Mouse (Mus musculus) frontal cortex, adult 2 months (tissue): ENCODE data around the gene Crebrf. TPM values are rescaled to one million over a fixed set of nuclear protein-coding genes. Genes with fewer than 3 reads are reported as not detected.

Experiments
- DNase-seq, 2 experiments: peaks; one replicate each; pipeline ENCODE4 v3.0.0; 2022; ENCODE audit warnings: low spot score in 1 of 2; ENCODE audit errors: extremely low spot score in 1 of 2
- polyA plus RNA-seq: library from polyadenylated mRNA; depleted of rRNA; stranded (reverse); fragments of >200 nt; gene quantifications from 2 replicates; pipeline ENCODE4 v1.2.3, GENCODE M21; 2012

The Crebrf gene
- polyA plus RNA-seq, 1 experiment, result 17.6 TPM

DNA sequence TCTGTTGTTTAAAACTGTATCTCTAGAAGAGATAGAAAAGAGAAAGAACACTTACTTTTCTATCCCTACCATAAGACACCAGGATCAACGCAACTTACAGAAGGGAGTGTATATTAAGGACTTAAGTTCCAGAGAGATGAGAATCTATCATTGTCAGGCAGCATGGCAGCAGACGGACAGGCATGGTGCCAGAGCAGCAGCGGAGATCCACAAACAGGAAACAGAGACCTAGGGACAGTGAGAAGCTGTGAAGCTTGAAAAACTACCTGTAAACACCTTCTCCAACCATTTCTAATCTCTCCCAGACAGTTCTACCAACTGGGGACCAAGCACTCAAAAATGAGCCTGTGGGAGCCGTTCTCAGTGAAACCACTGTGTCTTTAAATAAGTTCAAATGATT lies 11.8 kb upstream of the Crebrf start:
- DNase-seq, result no peak

- DNase-seq, result no peak
These were observed 9.7 kb upstream of the Crebrf start for GRCm38 (mm10) chr17:26705463-26706359.

DNA sequence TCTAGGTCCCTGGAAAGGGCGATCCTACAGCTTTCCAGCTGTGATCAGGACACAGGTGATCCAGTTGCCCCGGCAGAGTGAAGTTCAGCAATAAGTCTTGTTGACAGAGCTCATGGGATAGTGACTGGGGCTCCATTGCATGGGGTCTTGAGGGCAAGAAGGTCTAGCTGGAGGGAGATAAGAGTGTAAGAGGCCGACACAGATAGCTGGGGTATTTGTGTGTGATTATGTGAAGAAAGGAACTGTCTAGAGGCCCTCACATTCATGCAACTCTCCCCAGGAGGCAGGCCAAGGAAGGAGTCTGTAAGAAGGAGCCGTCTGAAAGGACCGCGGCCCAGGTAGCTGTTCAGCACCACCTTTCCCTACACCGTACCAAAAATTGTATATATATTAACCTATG lies 8.4 kb upstream of the Crebrf start:
- DNase-seq, result no peak

GRCm38 (mm10) chr17:26708499-26708898 lies 7.0 kb upstream of the Crebrf start:
- no peak for DNase-seq

DNA sequence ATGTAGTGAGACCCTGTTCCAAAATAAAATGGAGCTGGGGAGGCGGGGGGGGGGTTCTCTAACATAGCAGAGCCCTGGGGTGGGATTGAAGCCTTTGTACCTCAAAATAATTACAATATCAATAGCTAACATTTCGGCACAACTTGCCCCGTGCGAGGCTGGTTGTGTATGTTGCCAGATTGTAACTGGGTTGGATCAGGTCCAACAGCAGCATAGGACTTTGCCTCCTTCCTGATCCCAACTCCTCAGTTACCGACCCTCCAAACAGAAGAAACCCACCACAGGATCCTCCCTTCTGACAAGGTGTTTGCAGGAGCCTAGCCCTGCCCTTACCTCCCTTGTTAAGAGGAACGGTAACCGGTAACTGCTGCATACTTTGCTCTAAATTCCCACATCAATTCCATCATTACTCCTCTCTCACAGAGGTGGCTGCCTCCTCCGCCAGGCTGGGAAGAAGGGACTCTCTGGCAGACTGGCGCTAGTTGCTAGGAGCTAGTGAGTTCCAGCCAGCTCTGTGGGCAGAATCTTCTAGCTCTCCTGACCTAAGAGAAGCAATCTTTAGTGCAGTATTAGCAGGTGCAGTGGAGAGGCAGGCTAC lies 6.4 kb upstream of the Crebrf start:
- DNase-seq, result peak in 1 of 2 experiments; percentile 70

GRCm38 (mm10) chr17:26710049-26710448 lies 5.4 kb upstream of the Crebrf start:
- no peak for DNase-seq

GRCm38 (mm10) chr17:26715916-26716717 lies 667 bp downstream of the Crebrf start:
- DNase-seq, result peak; percentile 91 to 95

DNA sequence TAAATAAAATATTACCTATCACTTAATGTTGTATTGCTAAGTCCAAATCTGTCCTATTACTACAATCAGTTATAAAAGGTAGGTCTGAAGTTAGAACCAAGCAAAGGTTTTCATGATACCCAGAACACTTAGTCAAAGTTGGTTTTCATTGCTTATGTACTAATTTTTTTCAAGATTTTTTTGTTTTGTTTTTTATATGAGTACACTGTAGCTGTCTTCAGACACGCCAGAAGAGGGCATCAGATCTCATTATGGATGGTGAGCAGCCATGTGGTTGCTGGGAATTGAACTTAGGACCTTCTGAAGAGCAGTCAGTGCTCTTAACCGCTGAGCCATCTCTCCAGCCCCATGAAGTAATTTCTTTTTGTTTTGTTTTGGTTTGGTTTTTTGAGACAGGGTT lies 2.4 kb downstream of the Crebrf start:
- DNase-seq, result no peak

DNA sequence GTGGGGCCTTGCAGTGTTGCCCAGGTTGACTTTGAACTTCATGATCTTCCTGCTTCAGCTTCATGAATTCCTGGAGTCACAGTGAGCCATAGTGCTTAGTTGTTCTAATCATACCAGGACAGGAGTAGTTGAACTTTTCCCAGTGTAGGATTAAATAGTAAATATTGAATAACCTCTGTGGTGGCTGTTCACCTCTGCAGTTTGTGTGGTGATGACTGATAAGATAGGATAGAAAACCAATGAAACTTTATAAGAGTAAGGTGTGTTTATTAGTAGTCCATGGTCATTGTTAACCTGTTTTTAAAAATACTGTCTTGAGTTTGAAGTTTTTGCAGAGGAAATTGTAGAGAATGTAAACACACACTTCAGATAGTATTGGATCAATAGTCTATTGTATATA lies 4.0 kb downstream of the Crebrf start:
- DNase-seq, result no peak

DNA sequence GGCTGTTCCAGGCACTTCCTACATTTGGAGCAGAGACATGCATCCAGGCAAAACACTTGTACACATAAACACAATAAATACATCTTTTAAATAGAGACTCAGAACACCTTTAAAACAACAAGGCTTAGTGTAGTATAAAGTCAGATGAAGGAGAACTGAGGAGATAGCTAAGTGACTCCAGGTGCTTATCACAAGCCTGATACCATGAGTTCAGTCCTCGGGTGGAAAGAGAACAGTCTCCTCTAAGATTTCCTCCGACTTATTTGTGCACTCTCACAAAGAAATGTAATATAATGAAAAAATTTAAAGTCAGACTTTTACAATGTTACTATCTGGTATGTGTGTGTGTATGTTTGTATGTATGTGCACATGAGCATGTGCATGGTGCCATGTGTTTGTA lies 6.4 kb downstream of the Crebrf start:
- no peak for DNase-seq

- no peak for DNase-seq
These were observed 9.3 kb downstream of the Crebrf start for GRCm38 (mm10) chr17:26724790-26725189.

DNA sequence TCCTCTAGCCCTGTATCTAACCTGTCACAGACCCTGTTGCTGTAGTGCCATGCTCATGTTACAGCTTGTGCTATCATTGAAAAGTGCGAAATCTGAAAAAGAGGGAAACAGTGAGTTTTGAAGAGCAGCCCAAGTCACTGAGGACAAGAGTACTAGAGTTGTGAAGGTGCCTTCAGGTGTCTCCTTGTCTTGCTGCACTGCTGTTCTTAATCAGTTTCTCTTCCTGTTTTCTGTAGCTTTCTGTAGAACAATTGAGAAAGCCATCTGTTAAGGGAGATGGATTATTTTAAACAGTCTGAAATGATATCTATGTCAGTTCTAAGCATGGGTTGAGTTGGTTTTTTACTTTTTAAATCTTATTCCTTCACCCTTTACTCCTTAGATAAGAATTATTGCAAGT lies 11.2 kb downstream of the Crebrf start:
- DNase-seq, result no peak

GRCm38 (mm10) chr17:26727110-26727755 lies 11.8 kb downstream of the Crebrf start:
- DNase-seq, result no peak

DNA sequence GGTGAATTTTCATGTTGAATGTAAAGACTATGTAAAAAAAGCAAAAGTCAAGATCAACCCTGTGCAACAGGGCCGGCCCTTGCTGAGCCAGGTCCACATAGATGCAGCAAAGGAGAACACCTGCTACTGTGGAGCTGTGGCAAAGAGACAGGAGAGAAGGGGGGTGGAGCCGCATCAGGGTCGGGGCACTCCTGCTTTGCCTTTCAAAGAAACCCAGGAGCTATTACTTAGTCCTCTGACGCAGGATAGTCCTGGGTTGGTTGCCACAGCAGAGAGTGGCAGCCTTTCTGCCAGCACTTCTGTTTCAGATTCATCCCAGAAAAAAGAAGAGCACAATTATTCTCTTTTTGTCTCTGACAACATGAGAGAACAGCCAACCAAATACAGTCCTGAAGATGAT lies 27.1 kb downstream of the Crebrf start:
- no peak for DNase-seq

DNA sequence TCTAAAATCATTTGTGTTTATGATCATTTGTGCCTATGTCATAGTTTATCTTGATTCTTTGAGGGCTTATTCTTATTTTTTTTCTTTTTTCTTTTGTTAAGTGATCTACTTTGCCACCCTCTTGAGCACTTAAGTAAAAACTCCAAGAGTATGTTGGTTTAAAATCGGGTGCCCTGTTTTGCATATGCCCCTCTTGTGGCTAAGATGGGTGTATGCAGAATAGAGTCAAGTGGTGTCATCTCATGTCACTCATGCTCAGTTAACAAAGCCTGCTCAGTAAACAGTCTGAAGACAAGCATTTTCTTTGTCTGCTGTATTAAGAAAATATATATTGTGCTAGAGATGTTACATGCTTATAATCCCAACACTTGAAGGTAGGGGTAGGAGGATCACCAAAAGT lies 27.8 kb downstream of the Crebrf start:
- no peak for DNase-seq

DNA sequence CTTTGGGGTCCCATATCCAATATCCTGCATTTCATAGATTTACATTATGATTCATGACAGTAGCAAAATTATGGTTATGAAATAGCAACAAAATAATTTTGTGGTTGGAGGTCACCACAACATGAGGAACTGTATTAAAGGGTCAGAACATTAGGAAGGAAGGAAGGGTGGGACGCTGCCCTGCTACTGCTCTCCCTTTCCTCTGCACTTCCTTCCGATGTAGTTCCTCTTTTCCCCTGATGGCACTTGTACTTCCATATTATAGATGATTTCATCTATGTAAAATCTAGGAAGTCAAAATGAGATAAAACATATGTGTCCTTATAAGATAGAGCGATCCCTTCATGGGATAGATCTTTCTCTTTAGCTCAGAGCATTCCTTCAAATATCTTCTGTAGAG lies 34.5 kb downstream of the Crebrf start:
- no peak for DNase-seq

GRCm38 (mm10) chr17:26752297-26752696 lies 36.8 kb downstream of the Crebrf start:
- DNase-seq, result no peak

- no peak for DNase-seq
These were observed 38.0 kb downstream of the Crebrf start for GRCm38 (mm10) chr17:26753476-26753875.

GRCm38 (mm10) chr17:26767100-26767753 lies 51.8 kb downstream of the Crebrf start:
- no peak for DNase-seq

- no peak for DNase-seq
These were observed 52.3 kb downstream of the Crebrf start for GRCm38 (mm10) chr17:26767754-26768124.
